Mouse (Mus musculus): ENCODE results near the gene Birc5. TPM values are rescaled to one million over a fixed set of nuclear protein-coding genes. Genes with fewer than 3 reads are reported as not detected.

Birc5 gene
- total RNA-seq, 2 experiments from 2014 or later: 0.82 to 1.1 TPM

GRCm38 (mm10) chr11:117881787-117882186 lies 32.7 kb downstream of the Birc5 start:
- no peak for DNase-seq (ENCODE audit: low spot score in 2 of 2)

- no peak for DNase-seq (ENCODE audit: low spot score in 2 of 2)
These were observed 33.2 kb downstream of the Birc5 start for GRCm38 (mm10) chr11:117882208-117882607.

- DNase-seq (ENCODE audit: low spot score in 2 of 2): no peak
These were observed 36.9 kb downstream of the Birc5 start for GRCm38 (mm10) chr11:117886000-117886399.

GRCm38 (mm10) chr11:117888168-117888852 lies 39.3 kb downstream of the Birc5 start:
- no peak for DNase-seq (ENCODE audit: low spot score in 2 of 2)

DNA sequence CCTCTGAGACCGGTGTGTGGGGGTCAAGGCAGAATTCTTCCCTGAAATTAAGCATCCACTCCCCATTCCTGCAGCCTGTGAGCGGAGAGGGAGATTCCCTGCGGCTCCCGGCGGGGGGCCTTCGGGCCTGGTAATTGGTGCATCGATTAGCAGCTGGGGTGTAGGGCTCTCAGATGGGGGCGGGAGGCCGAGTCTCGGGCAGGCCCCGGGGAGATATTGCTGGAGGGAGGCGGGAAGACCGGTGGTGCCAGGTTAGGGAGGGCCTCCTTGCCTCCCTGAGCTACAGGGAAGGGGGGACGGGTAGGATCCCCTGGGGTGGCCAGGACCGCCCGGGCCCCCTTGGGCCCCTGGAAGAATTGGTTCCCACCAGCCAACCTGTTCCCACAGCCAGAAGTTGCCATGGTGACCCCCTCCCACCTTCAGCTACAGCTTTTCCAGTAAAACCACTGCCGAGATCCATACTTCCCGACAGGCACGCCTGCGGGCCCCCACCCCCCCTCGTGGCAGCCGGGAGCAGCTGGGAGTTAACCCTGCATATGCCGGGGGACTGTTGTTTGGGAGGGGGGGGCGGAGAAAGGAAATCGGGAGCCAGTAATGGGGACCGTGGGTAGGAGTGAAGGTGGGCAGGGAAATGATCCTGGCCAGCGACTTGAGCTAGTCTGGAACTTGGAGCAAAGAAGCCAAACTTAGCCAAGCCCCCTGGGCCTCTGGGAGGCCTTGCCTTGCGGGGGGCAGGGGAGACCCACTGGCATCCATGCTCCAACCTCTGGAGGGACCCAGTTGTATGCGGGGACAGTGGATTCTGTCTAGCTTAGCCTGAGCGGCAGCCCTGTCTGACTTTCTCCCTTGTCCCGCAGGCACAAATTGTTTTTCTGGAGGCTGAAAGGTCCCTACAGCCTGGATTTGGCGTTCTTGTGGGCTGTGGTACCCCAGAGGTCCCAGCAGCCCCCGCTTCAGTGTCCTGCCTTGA lies 40.1 kb downstream of the Birc5 start:
- DNase-seq (ENCODE audit: low spot score in 2 of 2): no peak

GRCm38 (mm10) chr11:117889887-117890340 lies 40.9 kb downstream of the Birc5 start:
- DNase-seq (ENCODE audit: low spot score in 2 of 2): no peak

GRCm38 (mm10) chr11:117890519-117891282 lies 41.6 kb downstream of the Birc5 start:
- DNase-seq (ENCODE audit: low spot score in 2 of 2): no peak

DNA sequence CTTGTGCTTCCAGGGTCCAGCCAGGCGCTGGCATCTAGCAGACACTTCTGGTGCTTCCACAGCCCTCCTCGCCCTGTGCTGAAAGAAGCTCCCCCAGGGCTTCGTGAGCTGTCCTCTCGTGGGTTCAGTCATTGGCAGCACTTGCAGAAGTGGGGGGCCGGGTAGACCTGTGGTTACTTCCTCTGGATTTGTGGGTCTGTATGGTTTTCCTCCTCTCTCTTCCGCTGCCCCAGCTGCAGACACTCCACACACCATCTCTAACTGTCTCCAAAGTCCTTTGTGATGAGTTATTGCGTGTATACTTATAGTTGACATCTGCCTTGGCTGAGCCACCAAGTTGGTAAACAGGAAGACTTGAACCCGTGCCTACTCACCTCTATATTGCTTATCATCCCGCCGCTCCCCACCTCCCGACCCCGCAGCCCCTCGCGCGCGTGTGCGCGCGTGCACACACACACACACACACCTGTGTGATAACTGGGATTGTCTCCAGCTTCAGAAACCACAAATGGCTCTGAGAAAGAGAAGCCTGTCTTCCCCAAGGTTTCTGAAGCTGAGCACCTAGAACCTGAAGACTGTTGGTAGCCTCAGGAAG lies 42.6 kb downstream of the Birc5 start:
- no peak for DNase-seq (ENCODE audit: low spot score in 2 of 2)

DNA sequence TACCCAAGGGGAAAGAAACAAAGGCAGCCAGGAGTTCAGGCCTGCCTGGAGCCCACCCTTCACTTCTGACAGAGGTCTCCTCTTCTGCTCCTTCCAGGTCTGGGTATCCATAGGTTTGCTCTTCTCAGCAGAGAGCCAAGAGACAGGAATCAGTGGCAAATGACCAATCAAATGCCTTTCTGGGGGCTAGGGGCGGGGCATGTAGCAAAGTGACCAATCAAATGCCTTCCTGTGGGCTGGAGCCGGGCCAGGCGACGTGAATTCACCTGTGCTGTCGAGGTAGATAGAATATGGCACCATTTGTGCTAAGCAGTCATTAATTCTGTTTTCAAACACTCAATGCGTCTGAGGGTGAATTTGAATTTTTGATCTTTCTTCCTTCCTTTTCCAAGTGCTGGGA lies 43.1 kb downstream of the Birc5 start:
- DNase-seq (ENCODE audit: low spot score in 2 of 2): no peak

DNA sequence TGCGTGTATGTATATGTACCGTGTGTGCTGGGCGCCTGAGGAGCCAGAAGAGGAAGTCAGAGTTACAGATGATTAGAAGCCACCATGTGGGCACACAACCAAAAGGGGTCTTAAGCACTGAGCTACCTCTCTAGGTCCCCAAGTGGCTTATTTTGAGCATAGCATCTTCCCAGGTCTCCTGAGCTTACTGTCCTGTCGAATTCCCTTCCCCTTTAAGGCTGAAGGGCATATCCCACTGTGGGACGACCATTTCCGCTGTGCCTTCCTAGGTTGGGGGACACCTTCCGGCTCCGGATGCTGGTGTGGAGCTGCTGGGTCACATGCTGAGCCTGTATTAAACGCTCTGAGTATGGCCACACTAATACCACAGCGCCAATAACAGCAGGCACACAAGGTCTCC lies 45.6 kb downstream of the Birc5 start:
- no peak for DNase-seq (ENCODE audit: low spot score in 2 of 2)

DNA sequence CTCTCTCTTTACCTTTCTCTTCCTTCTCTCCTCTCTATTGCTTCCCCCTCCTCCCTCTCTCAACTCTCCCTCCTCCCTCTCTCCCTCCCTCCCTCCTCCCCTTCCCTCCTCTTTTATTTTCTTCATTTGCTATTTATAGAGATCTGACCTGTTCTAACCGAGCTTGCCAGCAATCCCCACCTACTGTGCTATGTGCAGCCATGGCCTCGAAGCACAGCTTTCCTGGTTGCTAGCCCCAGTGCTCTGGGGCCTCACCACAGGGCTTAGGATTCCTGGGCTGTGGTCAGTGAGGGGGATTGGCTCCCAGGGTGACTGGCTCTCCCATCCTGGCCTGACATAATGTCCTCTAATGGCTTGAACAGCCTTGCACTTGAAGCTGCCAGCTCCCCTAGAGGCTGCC lies 47.5 kb downstream of the Birc5 start:
- no peak for DNase-seq (ENCODE audit: low spot score in 2 of 2)

GRCm38 (mm10) chr11:117902282-117902681 lies 53.2 kb downstream of the Birc5 start:
- no peak for DNase-seq (ENCODE audit: low spot score in 2 of 2)

- DNase-seq (ENCODE audit: low spot score in 2 of 2): no peak
These were observed 55.4 kb downstream of the Birc5 start for GRCm38 (mm10) chr11:117904442-117904841.

Other genes with a start within 250 kb of the Birc5 start
- gene Tnrc6c, start 195.0 kb upstream of the Birc5 start, total RNA-seq (2021): 10 to 100 TPM; 66.1 to 67.7 TPM
- gene Tmc8, start 67.2 kb upstream of the Birc5 start, total RNA-seq (2021): 1 to 10 TPM in 1 of 2 experiments, under 1 TPM in 1; 0.72 to 1.1 TPM
- 10 to 100 TPM in 1 of 2 experiments, 1 to 10 TPM in 1; 5.9 to 10.6 TPM for gene Tmc6, start 67.1 kb upstream of the Birc5 start, total RNA-seq (2021)
- under 1 TPM in 1 of 2 experiments, not detected in 1; 0.40 TPM for gene 6030468B19Rik, start 51.6 kb upstream of the Birc5 start, total RNA-seq (2021)
- 1 to 10 TPM; 1.5 to 2.2 TPM for gene Gm20708, start 39.6 kb upstream of the Birc5 start, total RNA-seq (2021)
- 10 to 100 TPM; 12.3 to 12.4 TPM for gene Syngr2, start 39.6 kb upstream of the Birc5 start, total RNA-seq (2021)
- 1 to 10 TPM; 3.3 to 7.3 TPM for gene Afmid, start 23.3 kb upstream of the Birc5 start, total RNA-seq (2021)
- gene Tk1, start 23.2 kb upstream of the Birc5 start, total RNA-seq (2021): under 1 TPM; 0.43 to 0.50 TPM
- not detected for gene Tmem235, start 11.5 kb downstream of the Birc5 start, total RNA-seq (2021)
- gene Tha1, start 24.2 kb downstream of the Birc5 start, total RNA-seq (2021): 1 to 10 TPM; 2.8 to 3.0 TPM
- 1 to 10 TPM; 1.0 to 1.3 TPM for gene Socs3, start 120.8 kb downstream of the Birc5 start, total RNA-seq (2021)
- gene Pgs1, start 137.0 kb downstream of the Birc5 start, total RNA-seq (2021): 10 to 100 TPM; 78.8 to 81.7 TPM

Data from layer of hippocampus, adult 18-20 months (tissue).